Mouse (Mus musculus): ENCODE results near the gene Acoxl.

The Acoxl gene

GRCm38 (mm10) chr2:127961154-127961553 is 122.5 kb downstream of the Acoxl start:
- DNase-seq = no peak

GRCm38 (mm10) chr2:127961802-127962433 is 123.2 kb downstream of the Acoxl start:
- DNase-seq = peak; percentile 49

DNA sequence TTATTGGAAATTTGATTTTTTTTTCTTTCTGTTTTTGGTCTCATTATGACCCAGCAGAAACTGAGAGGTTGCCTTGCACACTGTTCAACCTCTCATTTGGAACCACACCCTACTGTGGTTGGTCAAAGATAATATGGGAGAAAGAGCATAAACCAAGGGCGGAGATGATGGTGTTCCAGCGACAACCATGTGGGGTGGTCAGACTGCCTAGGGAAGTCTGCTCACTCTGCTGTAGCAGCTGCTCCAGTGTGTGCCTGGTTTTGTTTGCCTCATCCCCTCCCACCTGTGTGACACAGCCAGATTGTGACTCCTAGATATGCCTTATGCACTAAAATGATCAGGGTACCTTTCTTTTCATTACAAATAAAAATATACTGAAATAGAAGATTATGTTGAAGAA is 130.3 kb downstream of the Acoxl start:
- no peak for DNase-seq

DNA sequence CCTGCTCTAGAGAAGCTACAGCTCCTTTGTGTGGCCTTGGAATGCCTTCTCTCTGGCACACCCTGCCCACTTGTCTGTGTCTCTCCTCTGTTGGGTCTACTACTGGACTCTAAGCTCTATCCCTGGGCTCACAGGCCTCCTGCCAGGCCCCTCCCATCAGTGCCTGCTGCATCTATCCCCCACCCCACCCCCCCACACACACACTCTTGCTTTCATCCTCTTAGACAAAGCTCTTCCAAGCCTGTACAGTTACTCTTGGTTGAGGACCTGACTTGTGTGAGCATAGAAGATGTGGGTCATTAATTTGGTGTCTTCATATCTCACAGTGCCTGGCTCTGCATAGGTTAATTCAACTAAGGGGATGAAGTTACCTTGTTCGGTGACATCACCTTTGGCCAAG is 137.6 kb downstream of the Acoxl start:
- DNase-seq = no peak

GRCm38 (mm10) chr2:127978601-127979230 is 140.0 kb downstream of the Acoxl start:
- no peak for DNase-seq

DNA sequence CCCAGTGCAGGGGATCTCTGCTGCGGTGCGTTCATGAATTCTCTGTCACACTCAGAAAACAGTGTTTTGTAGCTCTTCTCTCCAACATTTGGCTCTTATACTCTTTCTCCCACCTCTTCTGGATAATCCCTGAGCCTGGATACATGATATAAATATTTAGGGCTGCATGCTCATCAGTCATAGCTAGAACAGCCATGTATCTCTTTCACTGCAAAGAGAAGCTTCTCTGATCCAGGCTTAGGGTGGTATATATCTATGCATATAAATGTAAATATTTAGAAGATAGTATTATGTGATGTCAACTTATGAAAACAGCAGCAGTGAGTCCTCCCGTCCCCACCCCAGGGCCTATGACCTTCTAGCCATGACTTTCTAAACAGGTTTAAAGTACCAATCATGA is 143.9 kb downstream of the Acoxl start:
- no peak for DNase-seq

GRCm38 (mm10) chr2:127983301-127983700 is 144.6 kb downstream of the Acoxl start:
- DNase-seq = no peak

GRCm38 (mm10) chr2:127983981-127984380 is 145.3 kb downstream of the Acoxl start:
- no peak for DNase-seq

DNA sequence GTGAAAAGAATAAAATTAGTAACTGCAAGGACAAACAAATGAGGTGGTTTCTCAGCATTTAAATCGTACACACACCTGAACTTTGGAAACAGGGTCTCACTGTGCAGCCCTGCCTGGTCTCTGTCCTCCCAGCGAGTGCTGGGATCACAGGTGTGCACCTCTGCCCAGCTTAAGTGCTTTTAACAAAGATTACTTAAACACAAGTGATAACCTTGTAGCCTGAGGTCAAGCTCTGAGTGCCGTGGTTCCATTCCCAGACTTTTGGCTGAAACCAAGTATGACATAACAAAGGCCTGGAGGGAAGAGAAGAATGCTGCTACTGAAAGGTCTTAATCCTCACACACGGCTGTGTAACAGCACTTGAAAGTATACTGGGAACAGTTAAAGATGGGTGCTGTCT is 149.0 kb downstream of the Acoxl start:
- no peak for DNase-seq

DNA sequence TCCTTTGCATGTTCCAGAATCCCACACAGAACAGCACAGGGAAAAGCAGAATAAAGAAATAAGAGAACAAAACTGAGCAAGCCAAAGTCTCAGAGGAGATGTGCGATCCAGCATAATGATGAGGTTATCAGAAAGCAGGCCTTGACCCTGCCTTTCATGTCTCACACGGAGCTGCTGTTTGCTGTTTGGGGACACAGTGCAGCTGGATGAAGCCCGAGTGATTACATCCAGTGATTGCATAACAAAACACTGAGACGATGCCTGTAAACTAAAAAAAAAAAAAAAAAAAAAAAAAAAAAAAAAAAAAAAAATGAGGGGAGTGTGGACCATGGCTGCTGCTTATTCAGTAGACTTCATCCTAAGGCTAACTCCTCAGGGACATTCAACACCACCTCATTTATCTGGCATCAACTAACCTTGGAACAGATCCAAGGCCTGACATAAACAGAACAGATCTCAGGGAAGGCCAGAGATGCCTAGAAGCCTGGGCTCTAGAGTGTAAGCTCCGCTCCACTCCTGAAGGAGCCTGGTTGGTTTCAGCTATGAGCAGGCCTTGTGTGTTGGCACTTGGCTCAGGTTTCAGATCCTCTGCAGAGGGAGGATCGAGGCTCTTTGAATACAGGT is 152.3 kb downstream of the Acoxl start:
- peak; percentile 69 for DNase-seq

GRCm38 (mm10) chr2:127991656-127992055 is 153.0 kb downstream of the Acoxl start:
- peak; percentile 40 for DNase-seq

DNA sequence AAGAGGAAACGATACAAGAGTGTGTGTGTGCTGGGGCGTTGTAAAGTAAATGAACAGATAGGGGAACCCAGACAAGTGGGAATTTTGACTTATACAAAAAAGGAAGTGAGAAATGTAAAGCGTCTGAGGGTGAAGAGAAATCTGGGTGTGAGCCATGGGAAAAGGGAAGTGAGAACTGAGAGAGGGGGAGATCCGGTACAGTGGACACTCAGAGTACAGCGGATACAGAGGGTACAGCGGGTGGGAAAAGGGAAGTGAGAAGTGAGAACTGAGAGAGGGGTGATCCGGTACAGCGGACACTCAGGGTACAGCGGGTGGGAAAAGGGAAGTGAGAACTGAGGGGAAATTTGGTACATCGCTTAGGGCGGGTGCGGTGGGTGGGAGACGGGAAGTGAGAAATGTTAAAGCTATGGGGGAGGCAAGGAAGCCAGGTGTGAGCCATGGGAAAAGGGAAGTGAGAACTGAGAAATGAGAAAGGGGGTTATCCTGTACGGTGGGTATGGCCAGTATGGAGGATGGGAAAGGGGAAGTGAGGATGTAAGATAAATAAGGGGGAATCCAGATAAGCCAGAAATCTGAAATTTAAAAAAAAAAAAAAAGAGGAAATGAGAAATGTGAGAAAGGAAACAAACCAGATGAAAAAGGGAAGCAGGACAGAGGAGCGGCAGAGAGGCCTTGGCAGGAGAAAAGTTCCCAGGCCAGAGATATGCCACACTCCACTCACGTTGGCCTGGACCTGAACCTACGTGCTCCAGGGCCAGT is 170.2 kb downstream of the Acoxl start:
- no peak for DNase-seq

- no peak for DNase-seq
Measured at GRCm38 (mm10) chr2:128014613-128015012, 175.9 kb downstream of the Acoxl start.

- no peak for DNase-seq
Measured at GRCm38 (mm10) chr2:128015602-128016001, 176.9 kb downstream of the Acoxl start.

- DNase-seq = no peak
Measured at GRCm38 (mm10) chr2:128020039-128020907, 181.6 kb downstream of the Acoxl start.

- no peak for DNase-seq
Measured at GRCm38 (mm10) chr2:128020908-128021193, 182.2 kb downstream of the Acoxl start.

DNA sequence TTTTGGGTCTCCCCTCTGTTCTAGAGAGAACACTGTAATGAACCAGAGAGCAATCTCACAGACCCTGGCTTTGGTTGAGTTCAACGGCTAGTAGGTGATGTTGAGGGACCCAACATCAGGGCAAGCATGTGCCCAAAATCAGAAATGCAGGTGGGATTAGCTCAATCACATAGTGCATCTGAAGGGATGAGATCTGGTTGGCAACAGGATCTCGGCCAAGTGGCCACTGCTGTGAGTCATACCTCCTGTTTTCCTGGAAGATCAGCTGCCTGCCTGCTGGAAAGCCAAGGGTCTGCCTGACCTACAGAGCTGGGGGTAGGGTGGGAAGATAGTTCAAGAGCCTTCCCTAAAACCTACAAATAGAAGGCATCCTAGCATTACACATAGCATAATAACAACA is 185.2 kb downstream of the Acoxl start:
- DNase-seq = no peak

DNA sequence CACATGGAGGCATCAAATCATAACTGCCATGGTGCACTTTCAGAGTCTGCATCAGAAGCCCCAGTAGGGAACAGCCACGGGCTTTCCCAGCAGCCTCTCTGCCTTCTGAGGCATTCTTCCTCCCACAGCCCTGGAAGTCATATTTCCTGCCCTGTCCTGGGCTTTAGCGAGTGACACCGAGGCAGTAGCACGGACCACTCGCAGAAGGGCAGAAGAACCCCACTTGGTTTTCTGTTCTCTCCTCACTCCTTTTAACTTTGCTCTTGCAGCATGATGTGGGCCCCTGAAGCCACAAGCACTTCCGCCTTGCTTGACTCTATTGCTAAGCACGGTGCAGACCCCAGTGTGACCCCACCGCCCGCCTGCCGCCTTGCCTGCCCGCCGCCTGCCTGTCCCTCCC is 189.0 kb downstream of the Acoxl start:
- DNase-seq = no peak

DNA sequence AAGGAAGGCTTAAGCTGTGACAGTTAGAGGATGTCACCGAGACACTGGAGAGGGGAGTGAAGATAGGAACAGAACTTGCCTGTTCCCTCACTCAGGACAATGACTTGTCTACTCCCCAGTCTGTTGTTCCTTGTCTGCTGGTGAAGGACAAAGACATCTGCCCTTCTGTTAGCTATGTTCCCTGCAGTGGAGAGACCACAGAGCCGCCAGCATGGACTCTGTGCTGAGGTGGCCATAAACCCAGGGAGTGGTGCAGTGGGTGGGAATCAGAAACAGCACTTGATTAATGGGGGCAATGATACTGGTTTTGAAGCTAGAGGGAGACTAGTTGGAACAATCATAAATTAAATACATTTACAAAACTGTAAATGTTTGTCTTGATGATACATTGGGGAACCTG is 191.3 kb downstream of the Acoxl start:
- DNase-seq = no peak

DNA sequence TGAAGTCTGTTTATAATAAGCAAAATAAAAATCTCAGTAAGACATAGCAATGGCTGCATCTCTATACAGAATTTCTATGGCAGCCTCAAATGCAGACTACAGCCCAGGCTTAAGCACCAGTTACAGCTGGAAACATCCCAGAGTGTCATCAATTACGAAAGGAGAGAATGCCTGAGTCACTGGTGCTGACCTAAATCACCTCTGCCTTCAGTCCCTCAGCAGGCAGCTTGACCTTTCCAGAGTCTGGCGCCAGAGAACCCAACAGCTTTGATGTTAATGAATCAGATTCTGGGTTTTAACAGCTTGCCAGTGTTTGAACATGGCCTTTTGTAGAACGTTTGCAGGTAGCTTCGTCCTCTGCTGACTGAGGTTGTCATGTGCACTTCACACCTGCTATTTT is 193.4 kb downstream of the Acoxl start:
- DNase-seq = no peak

- DNase-seq = no peak
Measured at GRCm38 (mm10) chr2:128033503-128033902, 194.8 kb downstream of the Acoxl start.

GRCm38 (mm10) chr2:128034066-128034665 is 195.5 kb downstream of the Acoxl start:
- no peak for DNase-seq

Measured in lung, postnatal 14 days (tissue).